14 mouse cellular contexts compared by ENCODE assay signal in the genomic region with DNA sequence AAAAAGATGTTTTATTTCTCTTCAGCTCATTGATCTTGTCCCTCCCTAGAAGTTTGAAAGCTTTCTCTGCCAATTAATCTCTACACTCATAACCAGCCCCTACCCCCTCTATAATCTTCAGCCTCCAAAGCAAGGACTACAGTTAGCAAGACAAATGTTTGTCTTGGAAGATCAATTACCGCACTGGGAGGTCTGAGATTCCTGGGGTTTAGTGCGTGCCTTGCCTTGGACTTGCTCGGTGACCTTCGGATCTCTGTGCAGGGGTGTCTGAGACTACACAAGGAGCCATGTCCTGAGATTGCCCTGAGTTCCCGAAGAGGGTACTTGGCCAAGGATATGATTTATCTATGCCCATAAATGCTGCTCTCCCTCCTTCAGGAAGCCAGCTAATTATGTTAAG. TPM values are rescaled to one million over a fixed set of nuclear protein-coding genes. Genes with fewer than 3 reads are reported as not detected.
DNase-seq lines count a peak whose midpoint lies in the region; ATAC-seq and TF ChIP-seq lines count a peak whose summit lies in the region.
"Had no signal": no experiment of that assay in that cellular context is flagged by ENCODE, and none has a peak within 500 bp of the region (broad histone marks: within the 10 kb centered on the region; RNA-seq: fewer than 3 reads in every experiment).

No protein-coding gene starts in this region.

- H3K36me3 ChIP-seq in lung, postnatal 0 days (ENCODE audit: insufficient read depth, low read length) = no peaks in the 10 kb centered on the region
- H3K36me3 ChIP-seq in embryonic facial prominence, embryonic 13.5 days = peaks cover 10% of the 10 kb centered on the region; the same call in 1 of the 2 replicates
- peaks cover 7% of the 10 kb centered on the region; the same call in 1 of the 2 replicates for H3K36me3 ChIP-seq in neural tube, embryonic 13.5 days

- no peak overlapping the region for H3K4me2 ChIP-seq in lung, postnatal 0 days (replicated peaks; ENCODE audit: low read depth, low read length)
- no peak overlapping the region for H3K4me2 ChIP-seq in embryonic facial prominence, embryonic 13.5 days
- no peak overlapping the region for H3K4me2 ChIP-seq in neural tube, embryonic 13.5 days

- WGBS in lung, postnatal 0 days = 16% methylated on average over 5 of the region's 5 CpGs
- 35% methylated on average over 5 of the region's 5 CpGs for WGBS in embryonic facial prominence, embryonic 13.5 days
- WGBS in neural tube, embryonic 13.5 days = 43% methylated on average over 5 of the region's 5 CpGs

- ATAC-seq in lung, postnatal 0 days = peak; percentile 48; the same call in 1 of the 2 replicates
- ATAC-seq in embryonic facial prominence, embryonic 13.5 days (ENCODE audit: insufficient number of reproducible peaks, insufficient read depth, low FRiP score, low TSS enrichment, low read depth) = no peak
- ATAC-seq in neural tube, embryonic 13.5 days (ENCODE audit: low read depth) = peak; percentile 50; the same call in 1 of the 2 replicates
- ATAC-seq: hindbrain, postnatal 0 days had no signal

- no peaks in the 10 kb centered on the region for H3K9me3 ChIP-seq in lung, postnatal 0 days (ENCODE audit: low read length)
- H3K9me3 ChIP-seq in embryonic facial prominence, embryonic 13.5 days = no peaks in the 10 kb centered on the region
- no peaks in the 10 kb centered on the region for H3K9me3 ChIP-seq in neural tube, embryonic 13.5 days

- TF ChIP-seq CTCF in lung, postnatal 0 days (IDR thresholded peaks at IDR 0.05) = no peak

- no peak for DNase-seq in lung, postnatal 0 days (ENCODE audit: low spot score)
- no peak for DNase-seq in lung, postnatal 36 days
- DNase-seq in kidney, adult 9 months = peak; percentile 92
- DNase-seq in ovary, postnatal 10 days (ENCODE audit: low spot score) = no peak
- no peak for DNase-seq in cerebellum, adult 18-20 months
- DNase-seq in heart, postnatal 4 days = no peak
- DNase-seq: adrenal gland, postnatal 10 days; heart, postnatal 10 days; layer of hippocampus, postnatal 36 days; liver; lung, postnatal 4 days had no signal

- H3K27me3 ChIP-seq in lung, postnatal 0 days (replicated peaks; ENCODE audit: insufficient read depth, low read length) = no peaks in the 10 kb centered on the region
- no peaks in the 10 kb centered on the region for H3K27me3 ChIP-seq in embryonic facial prominence, embryonic 13.5 days
- no peaks in the 10 kb centered on the region for H3K27me3 ChIP-seq in neural tube, embryonic 13.5 days

- H3K4me3 ChIP-seq in lung, postnatal 0 days (ENCODE audit: low read depth, low read length) = no peak overlapping the region
- H3K4me3 ChIP-seq in embryonic facial prominence, embryonic 13.5 days = no peak overlapping the region
- H3K4me3 ChIP-seq in neural tube, embryonic 13.5 days = no peak overlapping the region

- H3K4me1 ChIP-seq in lung, postnatal 0 days (ENCODE audit: insufficient read depth, low read depth, low read length) = no peaks in the 10 kb centered on the region
- peaks cover 16% of the 10 kb centered on the region for H3K4me1 ChIP-seq in embryonic facial prominence, embryonic 13.5 days
- peaks cover 9% of the 10 kb centered on the region for H3K4me1 ChIP-seq in neural tube, embryonic 13.5 days (replicated peaks)

- H3K27ac ChIP-seq in lung, postnatal 0 days (ENCODE audit: low read length) = no peak overlapping the region
- peak overlapping the region; percentile 16; the same call in 1 of the 2 replicates for H3K27ac ChIP-seq in embryonic facial prominence, embryonic 13.5 days
- H3K27ac ChIP-seq in neural tube, embryonic 13.5 days (replicated peaks) = peak overlapping the region; percentile 54; the same call in 1 of the 2 replicates
- H3K27ac ChIP-seq: hindbrain, postnatal 0 days had no signal

- TF ChIP-seq EP300 in lung, postnatal 0 days (IDR thresholded peaks at IDR 0.05) = no peak

- no peak overlapping the region for H3K9ac ChIP-seq in lung, postnatal 0 days (replicated peaks; ENCODE audit: low read depth)
- H3K9ac ChIP-seq in embryonic facial prominence, embryonic 13.5 days = no peak overlapping the region
- H3K9ac ChIP-seq in neural tube, embryonic 13.5 days = no peak overlapping the region

RNA-seq across cellular contexts. Expression of gene Lsm3, which starts 17.6 kb away (rescaled TPM):
- polyA plus RNA-seq in lung, postnatal 0 days (2015; fragmentation: Nextera tagmentation; extraction: Ambion mirVana) = 94.1 and 101 TPM in 2 replicates
- 281 and 293 TPM in 2 replicates for polyA plus RNA-seq in embryonic facial prominence, embryonic 13.5 days (2015; fragmentation: Nextera tagmentation; extraction: Ambion mirVana)
- polyA plus RNA-seq in neural tube, embryonic 13.5 days (2015; fragmentation: Nextera tagmentation; extraction: Ambion mirVana) = 167 and 180 TPM in 2 replicates
- 100 to 1,000 TPM in 1 of 2 experiments, 10 to 100 TPM in 1; 96.0 to 101 TPM for total RNA-seq in heart, postnatal 4 days (2021)

RNA-seq across cellular contexts. Expression of gene Xpc, which starts 17.7 kb away (rescaled TPM):
- polyA plus RNA-seq in lung, postnatal 0 days (2015; fragmentation: Nextera tagmentation; extraction: Ambion mirVana) = 18.5 and 18.6 TPM in 2 replicates
- 20.9 and 21.0 TPM in 2 replicates for polyA plus RNA-seq in embryonic facial prominence, embryonic 13.5 days (2015; fragmentation: Nextera tagmentation; extraction: Ambion mirVana)
- 21.1 and 21.6 TPM in 2 replicates for polyA plus RNA-seq in neural tube, embryonic 13.5 days (2015; fragmentation: Nextera tagmentation; extraction: Ambion mirVana)
- 10 to 100 TPM in 1 of 2 experiments, 1 to 10 TPM in 1; 9.2 to 10.4 TPM for total RNA-seq in heart, postnatal 4 days (2021)

RNA-seq across cellular contexts. Expression of gene Tmem43, which starts 59.9 kb away (rescaled TPM):
- polyA plus RNA-seq in lung, postnatal 0 days (2015; fragmentation: Nextera tagmentation; extraction: Ambion mirVana) = 59.3 and 69.4 TPM in 2 replicates
- 59.0 and 61.7 TPM in 2 replicates for polyA plus RNA-seq in embryonic facial prominence, embryonic 13.5 days (2015; fragmentation: Nextera tagmentation; extraction: Ambion mirVana)
- polyA plus RNA-seq in neural tube, embryonic 13.5 days (2015; fragmentation: Nextera tagmentation; extraction: Ambion mirVana) = 39.5 and 42.3 TPM in 2 replicates
- total RNA-seq in heart, postnatal 4 days (2021) = 10 to 100 TPM; 21.3 to 24.4 TPM
